Mouse (Mus musculus): ENCODE measurements around the gene Lpar1. TPM values are rescaled to one million over a fixed set of nuclear protein-coding genes. Genes with fewer than 3 reads are reported as not detected.

Gene Lpar1
- total RNA-seq, 2 experiments from 2014 or later: 3.5 TPM; not detected in 1

GRCm38 (mm10) chr4:58511554-58511953 is 42.1 kb downstream of the Lpar1 start:
- no peak for ATAC-seq (replicated peaks; ENCODE audit: poor library complexity, severe bottlenecking)

GRCm38 (mm10) chr4:58508833-58509232 is 44.9 kb downstream of the Lpar1 start:
- ATAC-seq (replicated peaks; ENCODE audit: poor library complexity, severe bottlenecking): no peak

GRCm38 (mm10) chr4:58507536-58507935 is 46.2 kb downstream of the Lpar1 start:
- ATAC-seq (replicated peaks; ENCODE audit: poor library complexity, severe bottlenecking): no peak

GRCm38 (mm10) chr4:58506539-58507527 is 46.9 kb downstream of the Lpar1 start:
- peak; percentile 89 for ATAC-seq (replicated peaks; ENCODE audit: poor library complexity, severe bottlenecking)

- ATAC-seq (replicated peaks; ENCODE audit: poor library complexity, severe bottlenecking): no peak
These were observed 49.4 kb downstream of the Lpar1 start for GRCm38 (mm10) chr4:58504250-58504649.

GRCm38 (mm10) chr4:58501012-58501777 is 52.5 kb downstream of the Lpar1 start:
- ATAC-seq (replicated peaks; ENCODE audit: poor library complexity, severe bottlenecking): no peak

- no peak for ATAC-seq (replicated peaks; ENCODE audit: poor library complexity, severe bottlenecking)
These were observed 53.9 kb downstream of the Lpar1 start for GRCm38 (mm10) chr4:58499831-58500230.

GRCm38 (mm10) chr4:58499241-58499640 is 54.5 kb downstream of the Lpar1 start:
- ATAC-seq (replicated peaks; ENCODE audit: poor library complexity, severe bottlenecking): no peak

GRCm38 (mm10) chr4:58498734-58499133 is 55.0 kb downstream of the Lpar1 start:
- no peak for ATAC-seq (replicated peaks; ENCODE audit: poor library complexity, severe bottlenecking)

GRCm38 (mm10) chr4:58497284-58497683 is 56.4 kb downstream of the Lpar1 start:
- no peak for ATAC-seq (replicated peaks; ENCODE audit: poor library complexity, severe bottlenecking)

- ATAC-seq (replicated peaks; ENCODE audit: poor library complexity, severe bottlenecking): no peak
These were observed 57.0 kb downstream of the Lpar1 start for GRCm38 (mm10) chr4:58496743-58497142.

GRCm38 (mm10) chr4:58491742-58492141 is 62.0 kb downstream of the Lpar1 start:
- no peak for ATAC-seq (replicated peaks; ENCODE audit: poor library complexity, severe bottlenecking)

- no peak for ATAC-seq (replicated peaks; ENCODE audit: poor library complexity, severe bottlenecking)
These were observed 63.3 kb downstream of the Lpar1 start for GRCm38 (mm10) chr4:58490374-58490773.

- no peak for ATAC-seq (replicated peaks; ENCODE audit: poor library complexity, severe bottlenecking)
These were observed 75.1 kb downstream of the Lpar1 start for GRCm38 (mm10) chr4:58478564-58478963.

- ATAC-seq (replicated peaks; ENCODE audit: poor library complexity, severe bottlenecking): no peak
These were observed 76.0 kb downstream of the Lpar1 start for GRCm38 (mm10) chr4:58477691-58478090.

- ATAC-seq (replicated peaks; ENCODE audit: poor library complexity, severe bottlenecking): no peak
These were observed 82.3 kb downstream of the Lpar1 start for GRCm38 (mm10) chr4:58471203-58471910.

- peak; percentile 86 for ATAC-seq (replicated peaks; ENCODE audit: poor library complexity, severe bottlenecking)
These were observed 83.8 kb downstream of the Lpar1 start for GRCm38 (mm10) chr4:58469651-58470592.

GRCm38 (mm10) chr4:58469035-58469434 is 84.7 kb downstream of the Lpar1 start:
- ATAC-seq (replicated peaks; ENCODE audit: poor library complexity, severe bottlenecking): no peak

- ATAC-seq (replicated peaks; ENCODE audit: poor library complexity, severe bottlenecking): no peak
These were observed 88.1 kb downstream of the Lpar1 start for GRCm38 (mm10) chr4:58465586-58465985.

All from granulocyte monocyte progenitor cell, adult 5-6 weeks (primary cell).